Mouse (Mus musculus) kidney, postnatal 0 days (tissue): ENCODE measurements at regions not wholly inside any gene's neighbourhood (a gene's known extent, or its start where the extent isn't known, plus 50 kb on each side); places are given as distances from the start of the nearest gene placed in this dataset.

ENCODE experiments used
- ATAC-seq: fragments of 200-750 bp; cut with Nextera tagmentation; replicated peaks from 2 replicates; pipeline ENCODE4 v1.8.0; 2017; ENCODE audit warnings: low read depth, moderate number of reproducible peaks, moderate TSS enrichment, moderate library complexity; ENCODE audit not compliant: low FRiP score
- DNase-seq: peaks from one replicate; pipeline ENCODE4 v3.0.0-alpha.2; 2016; ENCODE audit warnings: low spot score
- H3K27ac ChIP-seq: fragments of 300-500 bp; sonication (generic); 2 replicates; pipeline ENCODE4 v1.5.1; 2014; ENCODE audit warnings: mild to moderate bottlenecking
- H3K27me3 ChIP-seq: fragments of 300-500 bp; sonication (generic); 2 replicates; pipeline ENCODE4 v1.6.1; 2014; ENCODE audit warnings: low read length, mixed read lengths; ENCODE audit not compliant: insufficient read depth
- H3K36me3 ChIP-seq: fragments of 300-500 bp; sonication (generic); 2 replicates; pipeline ENCODE4 v1.6.1; 2014; ENCODE audit warnings: low read length, mixed read lengths; ENCODE audit not compliant: insufficient read depth
- H3K4me1 ChIP-seq: fragments of 300-500 bp; sonication (generic); replicated peaks from 2 replicates; pipeline ENCODE4 v1.6.1; 2014; ENCODE audit warnings: antibody characterized with exemption, low read length, mixed read lengths; ENCODE audit not compliant: insufficient read depth
- H3K4me2 ChIP-seq: fragments of 300-500 bp; sonication (generic); 2 replicates; pipeline ENCODE4 v1.6.1; 2014; ENCODE audit warnings: mild to moderate bottlenecking, low read length, moderate library complexity, mixed read lengths
- H3K4me3 ChIP-seq: fragments of 300-500 bp; sonication (generic); replicated peaks from 2 replicates; pipeline ENCODE4 v1.5.1; 2014; ENCODE audit warnings: low read depth, low read length
- H3K9ac ChIP-seq: fragments of 300-500 bp; sonication (generic); 2 replicates; pipeline ENCODE4 v1.6.1; 2014; ENCODE audit warnings: low read depth, low read length
- H3K9me3 ChIP-seq: fragments of 300-500 bp; sonication (generic); replicated peaks from 2 replicates; pipeline ENCODE4 v1.6.1; 2016; ENCODE audit warnings: low read length, inconsistent platforms, mixed read lengths
- CTCF ChIP-seq: IDR thresholded peaks from 2 replicates; pipeline ENCODE4 v1.5.1; 2016; ENCODE audit warnings: antibody characterized with exemption, low read depth, mild to moderate bottlenecking, moderate library complexity
- WGBS: fragments of 180-500 bp; shearing (Covaris S2); extraction: QIAGEN DNeasy Blood & Tissue Kit; methylation state at CpG from one replicate; pipeline ENCODE4 v1.1.7; 2014; 5-methylcytosine and 5-hydroxymethylcytosine counted together

DNA sequence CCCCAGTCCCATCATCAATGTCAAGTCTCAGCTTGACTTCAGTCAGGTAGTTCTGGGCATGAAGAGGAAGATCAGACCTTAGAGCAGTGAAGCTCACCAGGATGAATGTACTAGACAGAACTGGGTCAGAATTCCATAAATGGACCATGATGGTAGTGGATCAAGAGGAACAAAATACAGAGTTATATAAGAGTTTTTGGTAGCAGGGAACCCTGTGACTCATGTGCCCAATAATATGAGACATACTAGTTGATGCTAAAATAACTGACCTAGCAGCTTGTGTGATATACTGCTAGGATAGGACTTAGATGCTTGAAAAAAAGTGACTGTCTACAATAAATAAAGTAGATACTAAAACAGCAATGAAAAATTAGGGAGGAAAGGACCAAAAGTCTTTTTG is 225.6 kb downstream of the Nuak1 start:
- Histone ChIP-seq H3K27me3 (no peaks in the 10 kb centered on the region), H3K4me3 (no peak overlapping the region), H3K27ac (no peak overlapping the region), H3K9me3 (no peaks in the 10 kb centered on the region), H3K9ac (no peak overlapping the region), H3K4me2 (no peak overlapping the region), H3K36me3 (no peaks in the 10 kb centered on the region), H3K4me1 (no peaks in the 10 kb centered on the region)
- ATAC-seq (no peak), DNase-seq (no peak)
- TF ChIP-seq CTCF, result no peak

DNA sequence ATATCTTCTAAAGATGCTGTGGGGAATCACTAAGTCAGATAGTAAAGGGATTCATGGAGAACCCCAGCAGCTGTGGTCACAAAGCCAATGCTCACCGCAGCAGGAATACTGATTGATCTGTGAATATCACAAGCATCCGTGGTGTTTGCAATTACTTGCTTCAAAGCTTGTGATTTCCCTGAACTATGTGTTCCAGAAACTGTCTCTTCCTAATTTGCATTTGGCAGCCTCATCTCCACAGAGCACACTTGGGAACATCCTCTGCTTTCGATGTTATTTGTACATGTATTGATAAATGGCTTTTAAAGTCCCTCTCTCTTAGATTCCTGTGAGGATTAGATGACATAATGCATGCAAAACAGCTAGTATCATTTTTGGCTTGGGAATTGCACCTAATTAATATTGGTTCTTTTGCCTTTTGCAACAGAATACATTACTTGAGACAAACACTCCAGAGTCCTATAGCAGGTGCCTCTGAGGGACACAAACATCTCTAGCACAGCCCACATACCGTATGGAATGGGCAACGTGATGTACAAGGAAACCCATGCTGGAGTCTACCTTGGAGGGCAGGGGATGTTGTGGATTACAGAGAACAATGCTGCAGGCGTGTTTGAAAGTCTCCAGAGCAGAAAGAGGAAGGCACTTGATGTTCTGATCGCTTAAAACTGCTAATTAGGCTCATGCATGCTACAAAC is 211.0 kb downstream of the Nuak1 start:
- no peaks in the 10 kb centered on the region for H3K36me3 ChIP-seq
- DNase-seq, result no peak
- no peak for ATAC-seq
- no peak overlapping the region for H3K4me2 ChIP-seq
- no peak overlapping the region for H3K4me3 ChIP-seq
- TF ChIP-seq CTCF, result no peak
- no peaks in the 10 kb centered on the region for H3K27me3 ChIP-seq
- no peak overlapping the region for H3K9ac ChIP-seq
- 77% methylated on average over 7 of the region's 7 CpGs for WGBS
- no peaks in the 10 kb centered on the region for H3K4me1 ChIP-seq
- no peak overlapping the region for H3K27ac ChIP-seq
- H3K9me3 ChIP-seq, result no peaks in the 10 kb centered on the region

DNA sequence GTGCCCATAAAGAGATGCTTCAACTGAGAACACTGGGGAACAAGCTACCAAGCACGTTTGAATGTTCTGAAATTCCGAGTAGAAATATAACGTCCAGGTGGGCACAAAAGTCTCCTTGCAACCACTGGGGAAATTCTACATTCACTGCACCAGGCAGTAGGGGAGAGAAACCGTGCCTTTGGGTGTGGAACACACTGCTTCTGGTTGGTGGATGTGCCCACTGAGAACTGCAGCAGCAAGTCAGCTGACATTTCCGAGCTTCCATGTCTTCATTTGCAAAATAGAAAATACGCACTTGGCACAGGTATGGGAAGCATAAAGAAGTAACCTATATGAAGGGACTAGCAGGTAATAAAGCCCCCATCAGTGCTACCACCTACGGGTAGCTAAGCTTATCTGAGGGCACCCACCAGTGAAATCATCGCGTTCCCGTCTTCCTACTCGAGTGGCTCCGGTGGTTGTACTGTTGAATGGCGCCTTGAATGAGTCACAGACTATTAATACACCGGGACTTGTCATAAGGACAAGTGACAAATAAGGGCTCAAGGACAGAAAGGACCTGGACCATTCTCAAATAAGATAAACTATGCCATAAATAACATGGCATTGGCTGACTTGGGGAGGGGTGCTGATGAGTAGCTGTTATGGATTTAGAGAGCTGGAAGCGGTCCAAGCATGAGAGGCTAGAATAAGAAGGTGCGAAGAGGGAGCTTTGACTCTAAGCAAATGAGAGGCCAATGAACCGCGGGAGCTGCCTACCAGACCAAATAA is 210.2 kb downstream of the Nuak1 start:
- TF ChIP-seq CTCF, result no peak
- H3K27me3 ChIP-seq, result no peaks in the 10 kb centered on the region

DNA sequence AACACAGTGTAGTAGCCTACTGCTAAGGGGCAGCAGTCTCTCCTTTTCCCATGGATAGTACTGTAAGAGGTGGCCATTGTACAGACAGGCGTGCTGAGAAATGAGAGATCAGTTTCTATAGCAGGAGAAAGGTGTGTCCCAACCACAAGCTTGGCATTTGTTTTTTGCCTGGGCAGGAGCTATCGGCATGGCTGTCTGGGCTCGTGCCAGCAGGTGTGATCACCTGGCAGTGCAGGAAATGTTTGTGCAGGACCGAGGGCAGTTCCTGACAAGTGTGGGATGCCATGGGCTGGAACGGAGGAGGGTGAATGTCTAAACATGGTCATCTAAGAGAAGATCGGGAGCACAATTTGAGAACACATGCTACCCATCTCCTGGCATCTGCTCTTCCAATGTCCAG is 205.4 kb downstream of the Nuak1 start:
- Histone ChIP-seq H3K9ac (no peak overlapping the region), H3K4me3 (no peak overlapping the region), H3K36me3 (no peaks in the 10 kb centered on the region), H3K27me3 (no peaks in the 10 kb centered on the region), H3K9me3 (no peaks in the 10 kb centered on the region), H3K4me1 (no peaks in the 10 kb centered on the region), H3K27ac (no peak overlapping the region), H3K4me2 (no peak overlapping the region)
- 89% methylated on average over 6 of the region's 6 CpGs for WGBS
- no peak for ATAC-seq
- no peak for TF ChIP-seq CTCF
- DNase-seq, result no peak

More for the DNA sequence above, 210.2 kb downstream of the Nuak1 start:
- H3K4me2 ChIP-seq, result no peak overlapping the region
- DNase-seq, result no peak
- H3K36me3 ChIP-seq, result no peaks in the 10 kb centered on the region
- no peak overlapping the region for H3K27ac ChIP-seq
- no peaks in the 10 kb centered on the region for H3K9me3 ChIP-seq
- WGBS, result 85% methylated on average over 18 of the region's 18 CpGs
- no peak for ATAC-seq
- H3K4me1 ChIP-seq, result no peaks in the 10 kb centered on the region
- no peak overlapping the region for H3K4me3 ChIP-seq
- no peak overlapping the region for H3K9ac ChIP-seq

DNA sequence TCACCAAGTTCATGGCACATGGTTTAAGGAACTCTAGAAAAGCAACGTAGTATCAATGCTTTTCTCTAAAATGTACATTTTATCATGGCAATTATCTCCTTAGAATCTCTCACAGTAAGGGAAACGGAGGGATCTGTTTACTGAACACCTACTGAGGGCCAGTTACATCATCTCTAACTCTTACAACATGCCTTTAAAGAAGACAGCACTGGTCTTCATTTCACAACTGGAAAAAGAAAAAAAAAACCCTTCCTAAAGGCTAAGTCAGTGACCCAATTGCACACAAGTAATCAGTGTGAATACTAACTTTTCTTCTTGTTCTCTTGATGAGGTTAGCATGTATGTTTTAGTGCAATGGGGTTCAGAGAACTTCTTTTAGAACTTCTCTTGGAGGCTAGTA is 204.2 kb downstream of the Nuak1 start:
- ATAC-seq, result no peak
- no peak overlapping the region for H3K27ac ChIP-seq
- H3K36me3 ChIP-seq, result no peaks in the 10 kb centered on the region
- no peaks in the 10 kb centered on the region for H3K9me3 ChIP-seq
- no peak overlapping the region for H3K9ac ChIP-seq
- no peak for DNase-seq
- H3K4me3 ChIP-seq, result no peak overlapping the region
- 72% methylated on average over 2 of the region's 2 CpGs for WGBS
- no peaks in the 10 kb centered on the region for H3K27me3 ChIP-seq
- H3K4me2 ChIP-seq, result no peak overlapping the region
- no peak for TF ChIP-seq CTCF
- no peaks in the 10 kb centered on the region for H3K4me1 ChIP-seq

DNA sequence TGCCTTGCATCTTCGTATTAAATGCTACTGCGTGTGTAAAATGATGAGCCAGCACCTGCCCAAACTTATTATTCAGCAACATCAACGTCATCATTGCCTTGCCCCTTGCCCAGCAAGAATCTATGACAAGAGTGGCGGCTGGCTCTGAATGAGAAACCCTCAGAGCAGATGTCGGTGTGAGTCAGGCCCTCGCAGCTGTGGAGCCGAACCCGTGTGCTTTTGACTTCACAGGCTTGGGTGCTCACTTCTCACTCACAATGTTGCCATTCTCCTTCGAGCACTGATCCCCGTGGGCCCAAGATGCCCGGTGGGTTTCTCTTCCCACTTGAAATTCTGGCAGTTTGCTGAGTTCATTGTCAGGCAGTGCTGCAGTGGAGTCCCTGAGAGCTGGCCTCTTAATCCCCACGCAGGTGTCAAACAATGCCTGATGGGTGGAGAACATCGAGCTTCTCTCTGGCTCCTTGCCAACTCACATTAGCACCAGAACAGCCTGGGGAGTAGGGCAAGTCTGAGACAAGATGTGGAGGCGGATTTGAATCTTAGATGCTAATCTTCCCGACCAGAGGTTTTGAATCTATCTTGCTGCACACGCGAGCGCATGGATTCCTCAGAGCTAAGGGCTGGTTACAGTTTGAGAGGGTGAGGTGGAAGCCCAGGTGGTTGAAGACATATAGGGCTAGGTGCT is 202.0 kb downstream of the Nuak1 start:
- no peak overlapping the region for H3K4me2 ChIP-seq
- no peaks in the 10 kb centered on the region for H3K36me3 ChIP-seq
- ATAC-seq (no peak), DNase-seq (no peak)
- 72% methylated on average over 18 of the region's 18 CpGs for WGBS
- H3K27me3 ChIP-seq, result no peaks in the 10 kb centered on the region
- no peaks in the 10 kb centered on the region for H3K4me1 ChIP-seq
- H3K9ac ChIP-seq, result no peak overlapping the region
- 0 out of 2 replicates have a peak, but pooled peaks cover 4% of the 10 kb centered on the region for H3K9me3 ChIP-seq
- no peak overlapping the region for H3K4me3 ChIP-seq
- TF ChIP-seq CTCF, result no peak
- no peak overlapping the region for H3K27ac ChIP-seq
